ENCODE assay signal across 10 mouse cellular contexts in genomic region chr14:28057885-28058860, GRCm38 (mm10).
A peak's percentile ranks its signal among the peaks of the same experiment; 100 is the strongest.
DNase-seq lines count a peak whose midpoint lies in the region; ATAC-seq and TF ChIP-seq lines count a peak whose summit lies in the region.
"Had no signal": no experiment of that assay in that cellular context is flagged by ENCODE, and none has a peak within 500 bp of the region (broad histone marks: within the 10 kb centered on the region; RNA-seq: fewer than 3 reads in every experiment).

No protein-coding gene starts in this region.

- H3K9ac ChIP-seq in kidney, embryonic 15.5 days: no peak overlapping the region
- no peak overlapping the region for H3K9ac ChIP-seq in heart, embryonic 11.5 days (ENCODE audit: low read depth, low read length)
- no peak overlapping the region for H3K9ac ChIP-seq in limb, embryonic 14.5 days (ENCODE audit: low read depth, low read length, severe bottlenecking)
- H3K9ac ChIP-seq in neural tube, embryonic 14.5 days (replicated peaks; ENCODE audit: low read depth, low read length): no peak overlapping the region
- H3K9ac ChIP-seq: embryonic facial prominence, embryonic 12.5 days; liver, embryonic 15.5 days had no signal

- DNase-seq in kidney, adult 18-20 months: no peak
- peak; percentile 44 for DNase-seq in embryonic facial prominence, embryonic 10.5 days (ENCODE audit: low spot score)
- peak; percentile 56 for DNase-seq in limb, embryonic 14.5 days (ENCODE audit: low spot score)
- no peak for DNase-seq in thymus, adult 18-20 months

- H3K27ac ChIP-seq in kidney, embryonic 15.5 days: peak overlapping the region; percentile 86
- H3K27ac ChIP-seq in embryonic facial prominence, embryonic 10.5 days (replicated peaks): peak overlapping the region; percentile 59
- H3K27ac ChIP-seq in heart, embryonic 11.5 days (ENCODE audit: low read depth, low read length): 0 out of 2 replicates have a peak overlapping the region, but pooled peaks have one; percentile 15
- H3K27ac ChIP-seq in limb, embryonic 14.5 days (replicated peaks; ENCODE audit: low read depth, low read length): no peak overlapping the region
- no peak overlapping the region for H3K27ac ChIP-seq in neural tube, embryonic 14.5 days (ENCODE audit: low read depth, low read length)
- H3K27ac ChIP-seq: embryonic facial prominence, embryonic 12.5 days; liver, embryonic 15.5 days had no signal

- H3K4me2 ChIP-seq in kidney, embryonic 15.5 days: peak overlapping the region; percentile 20
- H3K4me2 ChIP-seq in heart, embryonic 11.5 days: peak overlapping the region; percentile 39
- no peak overlapping the region for H3K4me2 ChIP-seq in limb, embryonic 14.5 days (replicated peaks; ENCODE audit: low read depth, low read length, severe bottlenecking)
- H3K4me2 ChIP-seq in neural tube, embryonic 14.5 days (ENCODE audit: low read depth, low read length): no peak overlapping the region
- H3K4me2 ChIP-seq: embryonic facial prominence, embryonic 12.5 days; liver, embryonic 15.5 days had no signal

- ATAC-seq in kidney, embryonic 15.5 days (replicated peaks; ENCODE audit: low FRiP score): peak; percentile 94
- no peak; the same call in 1 of the 2 replicates for ATAC-seq in heart, embryonic 11.5 days (replicated peaks; ENCODE audit: insufficient number of reproducible peaks, low FRiP score, low TSS enrichment)
- ATAC-seq in limb, embryonic 14.5 days (ENCODE audit: low FRiP score, low read depth): peak; percentile 60
- peak; percentile 86 for ATAC-seq in neural tube, embryonic 14.5 days (ENCODE audit: low read depth)
- ATAC-seq in erythroblast, adult 5-6 weeks (replicated peaks; ENCODE audit: low FRiP score, poor library complexity, severe bottlenecking): no peak

- H3K36me3 ChIP-seq in kidney, embryonic 15.5 days: no peaks in the 10 kb centered on the region
- H3K36me3 ChIP-seq in embryonic facial prominence, embryonic 10.5 days (replicated peaks): no peaks in the 10 kb centered on the region
- H3K36me3 ChIP-seq in heart, embryonic 11.5 days (ENCODE audit: control insufficient read depth, insufficient read depth, low read length): no peaks in the 10 kb centered on the region
- no peaks in the 10 kb centered on the region for H3K36me3 ChIP-seq in limb, embryonic 14.5 days (ENCODE audit: control insufficient read depth, insufficient read depth, low read length)
- H3K36me3 ChIP-seq in neural tube, embryonic 14.5 days (ENCODE audit: control insufficient read depth, insufficient read depth, low read length): no peaks in the 10 kb centered on the region
- H3K36me3 ChIP-seq: embryonic facial prominence, embryonic 12.5 days; liver, embryonic 15.5 days had no signal

- H3K27me3 ChIP-seq in kidney, embryonic 15.5 days: no peaks in the 10 kb centered on the region
- H3K27me3 ChIP-seq in embryonic facial prominence, embryonic 10.5 days (replicated peaks; ENCODE audit: low read depth, poor library complexity, severe bottlenecking): peaks cover 10% of the 10 kb centered on the region; the same call in 1 of the 2 replicates
- H3K27me3 ChIP-seq in heart, embryonic 11.5 days (ENCODE audit: control insufficient read depth, insufficient read depth, low read length): no peaks in the 10 kb centered on the region
- H3K27me3 ChIP-seq in limb, embryonic 14.5 days (ENCODE audit: control insufficient read depth, insufficient read depth, low read length): no peaks in the 10 kb centered on the region
- H3K27me3 ChIP-seq in neural tube, embryonic 14.5 days (ENCODE audit: control insufficient read depth, insufficient read depth, low read length): no peaks in the 10 kb centered on the region
- H3K27me3 ChIP-seq: embryonic facial prominence, embryonic 12.5 days; liver, embryonic 15.5 days had no signal

- no peaks in the 10 kb centered on the region for H3K9me3 ChIP-seq in kidney, embryonic 15.5 days (replicated peaks)
- no peaks in the 10 kb centered on the region for H3K9me3 ChIP-seq in embryonic facial prominence, embryonic 10.5 days
- no peaks in the 10 kb centered on the region for H3K9me3 ChIP-seq in heart, embryonic 11.5 days (replicated peaks; ENCODE audit: control insufficient read depth, low read length)
- no peaks in the 10 kb centered on the region for H3K9me3 ChIP-seq in limb, embryonic 14.5 days (ENCODE audit: control insufficient read depth, low read length)
- no peaks in the 10 kb centered on the region for H3K9me3 ChIP-seq in neural tube, embryonic 14.5 days (ENCODE audit: control insufficient read depth, low read length)
- H3K9me3 ChIP-seq: embryonic facial prominence, embryonic 12.5 days; liver, embryonic 15.5 days had no signal

- peaks cover 20% of the 10 kb centered on the region for H3K4me1 ChIP-seq in kidney, embryonic 15.5 days
- peaks cover 16% of the 10 kb centered on the region for H3K4me1 ChIP-seq in embryonic facial prominence, embryonic 10.5 days
- H3K4me1 ChIP-seq in heart, embryonic 11.5 days (ENCODE audit: control insufficient read depth, insufficient read depth, low read length): peaks cover 24% of the 10 kb centered on the region
- peaks cover 14% of the 10 kb centered on the region for H3K4me1 ChIP-seq in limb, embryonic 14.5 days (ENCODE audit: control insufficient read depth, insufficient read depth, low read length)
- H3K4me1 ChIP-seq in neural tube, embryonic 14.5 days (ENCODE audit: control insufficient read depth, insufficient read depth, low read length): peaks cover 7% of the 10 kb centered on the region; the same call in 1 of the 2 replicates
- H3K4me1 ChIP-seq: liver, embryonic 15.5 days had no signal

- no peak overlapping the region for H3K4me3 ChIP-seq in kidney, embryonic 15.5 days (replicated peaks)
- no peak overlapping the region for H3K4me3 ChIP-seq in embryonic facial prominence, embryonic 10.5 days
- no peak overlapping the region for H3K4me3 ChIP-seq in heart, embryonic 11.5 days (ENCODE audit: low read depth, low read length)
- H3K4me3 ChIP-seq in limb, embryonic 14.5 days (replicated peaks; ENCODE audit: low read length): no peak overlapping the region
- no peak overlapping the region for H3K4me3 ChIP-seq in neural tube, embryonic 14.5 days (ENCODE audit: low read depth, low read length)
- H3K4me3 ChIP-seq: embryonic facial prominence, embryonic 12.5 days; liver, embryonic 15.5 days had no signal

- TF ChIP-seq POLR2A in limb, embryonic 14.5 days (IDR thresholded peaks at IDR 0.05; ENCODE audit: borderline replicate concordance, extremely low read depth, insufficient read depth, insufficient read length): no peak

- 14% methylated on average over 18 of the region's 18 CpGs for WGBS in kidney, embryonic 15.5 days
- 19% methylated on average over 18 of the region's 18 CpGs for WGBS in embryonic facial prominence, embryonic 10.5 days
- 22% methylated on average over 18 of the region's 18 CpGs for WGBS in heart, embryonic 11.5 days (ENCODE audit: insufficient replicate concordance)
- WGBS in limb, embryonic 14.5 days: 20% methylated on average over 18 of the region's 18 CpGs
- 9% methylated on average over 18 of the region's 18 CpGs for WGBS in neural tube, embryonic 14.5 days

Comparison
In these comparisons a context has a peak if more than half of its experiments do, and no peak if none do; other contexts are left out.
1. ATAC-seq: peak in kidney, embryonic 15.5 days (single experiment), limb, embryonic 14.5 days (single experiment) and neural tube, embryonic 14.5 days (single experiment); none in heart, embryonic 11.5 days (single experiment) and erythroblast, adult 5-6 weeks (single experiment).
2. H3K27ac ChIP-seq: peak in kidney, embryonic 15.5 days (single experiment), embryonic facial prominence, embryonic 10.5 days (single experiment) and heart, embryonic 11.5 days (single experiment); none in limb, embryonic 14.5 days (single experiment) and neural tube, embryonic 14.5 days (single experiment).
3. H3K4me2 ChIP-seq: peak in kidney, embryonic 15.5 days (single experiment) and heart, embryonic 11.5 days (single experiment); none in limb, embryonic 14.5 days (single experiment) and neural tube, embryonic 14.5 days (single experiment).
4. DNase-seq: peak in embryonic facial prominence, embryonic 10.5 days (single experiment) and limb, embryonic 14.5 days (single experiment); none in kidney, adult 18-20 months (single experiment) and thymus, adult 18-20 months (0 of 2).